Mouse (Mus musculus) ES-Bruce4 (cell line): ENCODE measurements at regions not wholly inside any gene's neighbourhood (a gene's known extent, or its start where the extent isn't known, plus 50 kb on each side); places are given as distances from the start of the nearest gene placed in this dataset.

Experiments
- H3K27ac ChIP-seq: 2 replicates; pipeline ENCODE4 v1.5.1; 2012; ENCODE audit warnings: low read length, inconsistent platforms; ENCODE audit not compliant: insufficient read depth
- H3K27me3 ChIP-seq: 2 replicates; pipeline ENCODE4 v1.6.1; 2012; ENCODE audit warnings: mild to moderate bottlenecking, low read length, inconsistent platforms; ENCODE audit not compliant: control insufficient read depth, poor library complexity, insufficient read depth, severe bottlenecking
- H3K36me3 ChIP-seq: 2 replicates; pipeline ENCODE4 v1.6.1; 2012; ENCODE audit warnings: inconsistent platforms, mild to moderate bottlenecking, low read length, moderate library complexity; ENCODE audit not compliant: control insufficient read depth, poor library complexity, insufficient read depth, severe bottlenecking
- H3K4me1 ChIP-seq: one replicate; pipeline ENCODE4 v1.8.1; 2011; ENCODE audit warnings: low read length; ENCODE audit not compliant: control insufficient read depth, insufficient read depth
- H3K4me3 ChIP-seq: 2 replicates; pipeline ENCODE4 v1.5.1; 2011; ENCODE audit warnings: low read depth, mild to moderate bottlenecking, low read length
- H3K9ac ChIP-seq: 2 replicates; pipeline ENCODE4 v1.6.1; 2012; ENCODE audit warnings: low read depth, mild to moderate bottlenecking, inconsistent platforms; ENCODE audit not compliant: poor library complexity, severe bottlenecking
- H3K9me3 ChIP-seq: replicated peaks from 2 replicates; pipeline ENCODE4 v1.6.1; 2012; ENCODE audit warnings: mild to moderate bottlenecking, low read length, inconsistent platforms; ENCODE audit not compliant: control insufficient read depth, poor library complexity, insufficient read depth, severe bottlenecking
- CTCF ChIP-seq: IDR thresholded peaks from one replicate; pipeline ENCODE4 v1.8.1; 2011; ENCODE audit warnings: low read depth, low read length
- EP300 ChIP-seq: IDR thresholded peaks from 2 replicates; pipeline ENCODE4 v1.6.1; 2011; ENCODE audit warnings: low read depth, low read length; ENCODE audit not compliant: insufficient read depth
- POLR2A ChIP-seq: IDR thresholded peaks from one replicate; pipeline ENCODE4 v1.8.1; 2011; ENCODE audit warnings: low read length; ENCODE audit not compliant: insufficient read depth

DNA sequence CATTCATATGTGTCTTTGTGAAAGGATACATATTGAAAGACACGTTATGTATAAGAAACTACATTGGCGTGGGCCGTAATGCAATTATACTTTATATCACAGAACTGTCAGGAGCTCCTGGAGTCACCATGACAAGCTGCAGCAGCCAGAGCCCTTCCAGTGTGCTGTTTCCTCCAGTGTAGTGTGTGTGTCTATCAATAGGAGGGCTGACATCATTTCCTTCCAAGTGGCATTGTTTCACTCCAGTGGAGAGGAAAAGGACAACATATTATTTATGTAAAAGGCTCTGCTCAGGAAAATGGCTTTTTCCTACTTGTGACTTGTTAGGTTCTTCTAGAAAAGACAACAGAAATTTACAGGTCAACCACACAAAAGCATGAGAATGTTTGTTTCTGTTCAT is 172.5 kb downstream of the Ankrd50 start:
- TF ChIP-seq POLR2A = no peak
- TF ChIP-seq CTCF = no peak
- TF ChIP-seq EP300 = no peak
- Histone ChIP-seq H3K4me1 (no peaks in the 10 kb centered on the region), H3K36me3 (no peaks in the 10 kb centered on the region), H3K27me3 (no peaks in the 10 kb centered on the region), H3K27ac (no peak overlapping the region), H3K9ac (no peak overlapping the region), H3K9me3 (no peaks in the 10 kb centered on the region), H3K4me3 (no peak overlapping the region)

DNA sequence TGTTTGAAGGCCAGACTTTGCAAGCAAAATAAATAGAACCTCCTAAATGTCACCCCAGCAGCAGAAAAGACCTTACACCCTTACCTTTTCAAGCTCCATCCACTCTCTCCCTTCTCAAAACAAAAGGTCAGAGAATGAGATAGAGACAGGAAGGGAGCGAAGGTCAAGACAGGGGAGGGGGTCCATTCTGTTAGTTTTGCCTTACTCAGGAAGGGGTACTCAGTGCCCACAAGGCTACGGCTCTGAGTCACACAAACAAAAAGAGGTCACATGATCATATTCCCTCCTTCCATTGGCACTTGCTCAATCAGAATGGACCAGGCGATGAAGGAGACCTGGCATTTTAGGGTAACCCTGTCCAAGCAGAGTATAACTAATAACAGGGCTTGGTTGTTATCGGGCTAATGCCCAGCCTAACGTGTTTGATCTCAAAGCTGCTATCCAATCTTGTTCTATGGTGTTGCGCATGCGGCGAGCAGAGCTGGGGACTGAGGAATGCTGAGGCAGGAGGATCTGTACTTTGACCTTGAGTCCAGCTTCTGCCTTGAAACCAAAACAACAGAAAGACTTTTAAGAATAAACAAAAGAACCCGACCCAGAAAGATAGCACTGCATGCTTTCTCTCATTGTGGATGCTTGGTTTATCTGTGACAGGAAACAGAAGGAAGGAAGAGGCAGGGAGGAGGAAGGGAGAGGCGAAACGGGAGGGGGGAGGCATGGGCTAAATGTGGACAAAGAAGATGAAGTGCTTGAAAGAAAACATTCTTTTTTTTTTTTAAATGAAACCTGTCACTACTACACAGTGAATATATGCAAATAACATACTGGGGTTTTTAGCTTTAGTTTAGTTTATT is 184.5 kb downstream of the Ankrd50 start:
- Histone ChIP-seq H3K4me1 (no peaks in the 10 kb centered on the region), H3K9me3 (no peaks in the 10 kb centered on the region), H3K9ac (no peak overlapping the region), H3K27me3 (no peaks in the 10 kb centered on the region), H3K27ac (no peak overlapping the region), H3K36me3 (no peaks in the 10 kb centered on the region), H3K4me3 (no peak overlapping the region)
- TF ChIP-seq EP300 (no peak), POLR2A (no peak), CTCF (no peak)

DNA sequence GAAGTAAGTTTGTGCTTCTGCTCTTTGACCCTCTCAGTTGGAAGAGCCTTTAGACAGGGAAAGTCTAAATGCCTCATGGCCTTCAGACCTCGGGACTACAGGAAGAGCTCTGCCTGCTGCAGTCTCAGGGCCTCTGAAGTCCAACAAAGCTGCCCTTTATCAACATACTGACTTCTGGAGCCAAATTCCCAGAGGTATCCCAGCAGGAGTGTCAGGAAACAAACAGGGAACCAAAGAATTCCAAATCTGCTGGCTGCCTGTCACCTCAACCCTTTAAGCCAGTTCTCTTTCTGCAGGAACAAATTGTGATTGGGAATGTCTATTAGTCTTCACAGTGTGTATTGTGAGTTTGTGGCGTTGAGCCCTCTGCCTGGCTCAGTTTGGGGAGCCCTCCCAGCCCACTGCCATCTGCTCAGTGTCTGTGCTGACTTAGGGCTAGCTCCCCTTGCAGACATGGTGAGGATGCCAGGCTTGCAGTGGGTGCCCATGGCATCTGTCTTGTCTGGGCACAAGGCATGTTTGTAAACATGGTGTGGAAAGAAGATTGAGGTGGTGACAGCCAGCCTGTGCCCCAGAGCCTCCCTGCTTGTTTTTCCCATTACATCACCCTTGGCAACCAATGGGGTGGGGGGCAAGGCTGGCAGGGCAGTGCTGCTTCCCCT is 185.3 kb downstream of the Ankrd50 start:
- H3K4me1 ChIP-seq = no peaks in the 10 kb centered on the region
- no peaks in the 10 kb centered on the region for H3K9me3 ChIP-seq
- no peak overlapping the region for H3K4me3 ChIP-seq
- H3K9ac ChIP-seq = no peak overlapping the region
- TF ChIP-seq POLR2A (no peak), EP300 (no peak), CTCF (no peak)
- H3K27me3 ChIP-seq = no peaks in the 10 kb centered on the region
- H3K27ac ChIP-seq = no peak overlapping the region
- H3K36me3 ChIP-seq = no peaks in the 10 kb centered on the region

- H3K27me3 ChIP-seq = no peaks in the 10 kb centered on the region
- TF ChIP-seq EP300 (no peak), CTCF (no peak), POLR2A (no peak)
- H3K27ac ChIP-seq = no peak overlapping the region
- H3K36me3 ChIP-seq = no peaks in the 10 kb centered on the region
- H3K4me3 ChIP-seq = no peak overlapping the region
- no peaks in the 10 kb centered on the region for H3K4me1 ChIP-seq
- no peaks in the 10 kb centered on the region for H3K9me3 ChIP-seq
- no peak overlapping the region for H3K9ac ChIP-seq
Measured at GRCm38 (mm10) chr3:38297499-38297898, 187.1 kb downstream of the Ankrd50 start.

- no peak for TF ChIP-seq CTCF
- no peak overlapping the region for H3K9ac ChIP-seq
- no peaks in the 10 kb centered on the region for H3K36me3 ChIP-seq
- H3K9me3 ChIP-seq = no peaks in the 10 kb centered on the region
- no peak overlapping the region for H3K27ac ChIP-seq
- no peak overlapping the region for H3K4me3 ChIP-seq
- no peaks in the 10 kb centered on the region for H3K4me1 ChIP-seq
- no peaks in the 10 kb centered on the region for H3K27me3 ChIP-seq
Measured at GRCm38 (mm10) chr3:38289062-38289461, 195.6 kb downstream of the Ankrd50 start.

- H3K27me3 ChIP-seq = no peaks in the 10 kb centered on the region
- no peaks in the 10 kb centered on the region for H3K4me1 ChIP-seq
- H3K27ac ChIP-seq = no peak overlapping the region
- no peak overlapping the region for H3K4me3 ChIP-seq
- no peaks in the 10 kb centered on the region for H3K9me3 ChIP-seq
- H3K36me3 ChIP-seq = no peaks in the 10 kb centered on the region
- no peak overlapping the region for H3K9ac ChIP-seq
- no peak for TF ChIP-seq POLR2A
- TF ChIP-seq EP300 = no peak
- no peak for TF ChIP-seq CTCF
Measured at GRCm38 (mm10) chr3:38283687-38284124, 200.9 kb downstream of the Ankrd50 start.
